Mouse (Mus musculus): ENCODE results near the gene Lrrc10b.

DNA sequence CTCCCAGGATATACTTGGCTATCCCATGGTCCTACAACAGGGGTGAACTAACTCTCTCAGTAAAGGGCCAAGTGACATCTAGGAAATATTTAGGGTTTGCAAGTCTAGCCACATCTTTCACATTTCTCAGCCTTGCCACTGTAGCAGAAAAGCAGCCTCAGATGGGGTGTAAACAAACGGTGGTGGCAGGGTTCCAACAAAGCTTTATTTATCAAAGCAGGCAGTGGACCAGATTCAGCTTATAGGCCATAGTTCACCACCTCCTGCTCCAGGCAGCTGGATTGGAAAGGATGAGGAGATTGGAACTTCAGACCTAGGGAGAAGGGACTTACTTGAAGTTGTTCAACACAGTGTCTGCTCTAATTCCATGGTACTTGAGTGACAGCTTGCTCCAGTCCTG lies 32.5 kb downstream of the Lrrc10b start:
- TF ChIP-seq CTCF (IDR thresholded peaks at IDR 0.05; ENCODE audit: low read depth): no peak
- TF ChIP-seq EP300 (optimal IDR thresholded peaks at IDR 0.05): no peak
